Mouse (Mus musculus): Measurements from ENCODE around the gene Tmem87a. TPM values are rescaled to one million over a fixed set of nuclear protein-coding genes. Genes with fewer than 3 reads are reported as not detected.

Tmem87a gene
- polyA plus RNA-seq, 1 experiment from 2014 or later, result 8.0 TPM

DNA sequence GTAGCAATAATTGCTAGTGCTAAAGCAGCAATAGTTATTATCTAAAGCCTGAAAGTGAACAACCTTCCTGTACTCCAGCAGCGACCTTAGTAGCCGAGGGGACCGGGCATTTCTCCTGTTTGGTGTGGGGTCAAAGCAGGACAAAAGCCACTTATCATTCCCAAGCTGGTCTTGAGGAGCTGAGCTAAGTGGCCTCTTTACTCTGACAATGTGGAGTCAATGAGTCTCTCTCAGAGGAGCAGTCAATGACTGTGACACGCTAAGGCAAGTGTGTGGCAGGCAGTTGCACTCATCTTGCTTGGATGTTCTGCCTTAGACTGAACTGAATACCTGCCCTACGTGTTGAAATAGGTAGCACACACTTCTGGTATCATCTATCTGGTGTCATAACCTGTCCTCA is 52.6 kb downstream of the Tmem87a start:
- ATAC-seq, result no peak
- no peak overlapping the region for H3K4me3 ChIP-seq (ENCODE audit: low read depth, low read length)
- WGBS, result 55% methylated on average over 5 of the region's 5 CpGs

GRCm38 (mm10) chr2:120348120-120348519 is 55.8 kb downstream of the Tmem87a start:
- Histone ChIP-seq H3K4me2 (replicated peaks; ENCODE audit: low read depth) (no peak overlapping the region), H3K9ac (ENCODE audit: low read depth, low read length) (no peak overlapping the region), H3K27me3 (replicated peaks; ENCODE audit: control insufficient read depth, insufficient read depth, low read length) (no peaks in the 10 kb centered on the region), H3K27ac (ENCODE audit: low read depth, low read length) (no peak overlapping the region), H3K4me3 (ENCODE audit: low read depth, low read length) (no peak overlapping the region), H3K36me3 (ENCODE audit: control insufficient read depth, insufficient read depth) (peaks cover 62% of the 10 kb centered on the region), H3K9me3 (ENCODE audit: control insufficient read depth) (no peaks in the 10 kb centered on the region), H3K4me1 (replicated peaks; ENCODE audit: control insufficient read depth, insufficient read depth, low read length) (0 out of 2 replicates have a peak, but pooled peaks cover 7% of the 10 kb centered on the region)
- TF ChIP-seq CTCF (IDR thresholded peaks at IDR 0.05; ENCODE audit: low read depth), result no peak
- WGBS, result 75% methylated on average over 9 of the region's 9 CpGs
- ATAC-seq, result no peak

More for the DNA sequence above, 52.6 kb downstream of the Tmem87a start:
- H3K36me3 ChIP-seq (ENCODE audit: control insufficient read depth, insufficient read depth), result peaks cover 39% of the 10 kb centered on the region
- no peak overlapping the region for H3K27ac ChIP-seq (ENCODE audit: low read depth, low read length)
- H3K9ac ChIP-seq (ENCODE audit: low read depth, low read length), result no peak overlapping the region
- no peaks in the 10 kb centered on the region for H3K27me3 ChIP-seq (replicated peaks; ENCODE audit: control insufficient read depth, insufficient read depth, low read length)
- no peak for TF ChIP-seq CTCF (IDR thresholded peaks at IDR 0.05; ENCODE audit: low read depth)
- no peaks in the 10 kb centered on the region for H3K9me3 ChIP-seq (ENCODE audit: control insufficient read depth)
- 0 out of 2 replicates have a peak, but pooled peaks cover 7% of the 10 kb centered on the region for H3K4me1 ChIP-seq (replicated peaks; ENCODE audit: control insufficient read depth, insufficient read depth, low read length)
- peak overlapping the region; percentile 79; the same call in 1 of the 2 replicates for H3K4me2 ChIP-seq (replicated peaks; ENCODE audit: low read depth)

- Histone ChIP-seq H3K4me2 (replicated peaks; ENCODE audit: low read depth) (no peak overlapping the region), H3K36me3 (ENCODE audit: control insufficient read depth, insufficient read depth) (peaks cover 82% of the 10 kb centered on the region), H3K9ac (ENCODE audit: low read depth, low read length) (no peak overlapping the region), H3K4me3 (ENCODE audit: low read depth, low read length) (no peak overlapping the region), H3K4me1 (replicated peaks; ENCODE audit: control insufficient read depth, insufficient read depth, low read length) (no peaks in the 10 kb centered on the region), H3K9me3 (ENCODE audit: control insufficient read depth) (no peaks in the 10 kb centered on the region), H3K27ac (ENCODE audit: low read depth, low read length) (no peak overlapping the region), H3K27me3 (replicated peaks; ENCODE audit: control insufficient read depth, insufficient read depth, low read length) (no peaks in the 10 kb centered on the region)
- ATAC-seq, result no peak
- no peak for TF ChIP-seq CTCF (IDR thresholded peaks at IDR 0.05; ENCODE audit: low read depth)
- 100% methylated on average over 1 of the region's 1 CpGs for WGBS
Observed at GRCm38 (mm10) chr2:120341741-120342140, 62.2 kb downstream of the Tmem87a start.

DNA sequence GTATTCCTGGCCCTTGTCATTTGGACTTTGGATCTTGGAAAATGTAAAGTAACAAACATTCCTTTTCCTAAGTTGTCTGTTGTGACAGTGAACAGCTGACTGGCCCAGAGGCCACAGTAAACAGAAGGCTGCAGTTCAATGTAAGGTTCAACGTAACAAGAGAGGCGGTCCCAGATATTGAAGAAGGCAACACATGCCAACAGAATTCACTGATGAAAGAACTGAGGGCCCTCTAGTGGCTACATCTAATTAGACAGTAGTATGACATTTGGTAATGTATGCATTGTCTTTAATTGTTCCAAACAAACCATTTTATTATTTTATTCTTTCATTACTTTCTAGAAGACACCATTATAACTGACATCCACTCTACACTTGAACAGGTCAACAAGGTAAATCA is 66.0 kb downstream of the Tmem87a start:
- Histone ChIP-seq H3K9ac (ENCODE audit: low read depth, low read length) (no peak overlapping the region), H3K27me3 (replicated peaks; ENCODE audit: control insufficient read depth, insufficient read depth, low read length) (no peaks in the 10 kb centered on the region), H3K9me3 (ENCODE audit: control insufficient read depth) (no peaks in the 10 kb centered on the region), H3K4me2 (replicated peaks; ENCODE audit: low read depth) (no peak overlapping the region), H3K36me3 (ENCODE audit: control insufficient read depth, insufficient read depth) (peaks cover 73% of the 10 kb centered on the region), H3K4me3 (ENCODE audit: low read depth, low read length) (no peak overlapping the region), H3K4me1 (replicated peaks; ENCODE audit: control insufficient read depth, insufficient read depth, low read length) (no peaks in the 10 kb centered on the region), H3K27ac (ENCODE audit: low read depth, low read length) (no peak overlapping the region)
- peak; percentile 38; the same call in 1 of the 2 replicates for ATAC-seq
- 42% methylated on average over 2 of the region's 2 CpGs for WGBS
- TF ChIP-seq CTCF (IDR thresholded peaks at IDR 0.05; ENCODE audit: low read depth), result peak; percentile 63

GRCm38 (mm10) chr2:120331575-120331974 is 72.3 kb downstream of the Tmem87a start:
- H3K4me1 ChIP-seq (replicated peaks; ENCODE audit: control insufficient read depth, insufficient read depth, low read length), result no peaks in the 10 kb centered on the region
- H3K27me3 ChIP-seq (replicated peaks; ENCODE audit: control insufficient read depth, insufficient read depth, low read length), result no peaks in the 10 kb centered on the region
- no peak overlapping the region for H3K4me3 ChIP-seq (ENCODE audit: low read depth, low read length)
- H3K9ac ChIP-seq (ENCODE audit: low read depth, low read length), result no peak overlapping the region
- no peak overlapping the region for H3K4me2 ChIP-seq (replicated peaks; ENCODE audit: low read depth)
- 79% methylated on average over 4 of the region's 4 CpGs for WGBS
- no peaks in the 10 kb centered on the region for H3K9me3 ChIP-seq (ENCODE audit: control insufficient read depth)
- peaks cover 77% of the 10 kb centered on the region for H3K36me3 ChIP-seq (ENCODE audit: control insufficient read depth, insufficient read depth)
- TF ChIP-seq CTCF (IDR thresholded peaks at IDR 0.05; ENCODE audit: low read depth), result no peak
- H3K27ac ChIP-seq (ENCODE audit: low read depth, low read length), result no peak overlapping the region
- no peak for ATAC-seq

DNA sequence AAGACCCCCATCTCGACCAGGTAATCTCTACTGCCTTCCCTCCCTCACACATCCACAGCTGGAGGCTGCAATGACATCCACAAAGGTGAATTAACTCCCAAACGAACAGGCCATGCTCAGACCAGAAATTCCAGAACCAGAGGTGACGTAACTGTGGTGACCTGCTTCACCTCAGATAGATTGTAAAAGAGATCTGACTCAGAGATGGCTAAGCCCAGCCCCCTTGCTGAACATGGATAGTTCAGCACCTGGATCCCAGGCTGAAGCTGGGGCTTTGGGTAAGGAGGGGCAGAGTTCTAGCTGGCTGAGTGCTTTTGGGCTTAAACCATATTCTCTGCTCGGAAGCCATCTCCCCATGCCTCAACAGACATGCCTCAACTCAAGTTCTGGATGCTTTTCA is 88.8 kb downstream of the Tmem87a start:
- peaks cover 37% of the 10 kb centered on the region for H3K36me3 ChIP-seq (ENCODE audit: control insufficient read depth, insufficient read depth)
- no peak for TF ChIP-seq CTCF (IDR thresholded peaks at IDR 0.05; ENCODE audit: low read depth)
- H3K4me3 ChIP-seq (ENCODE audit: low read depth, low read length), result no peak overlapping the region
- WGBS, result 49% methylated on average over 4 of the region's 4 CpGs
- H3K27me3 ChIP-seq (replicated peaks; ENCODE audit: control insufficient read depth, insufficient read depth, low read length), result no peaks in the 10 kb centered on the region
- no peaks in the 10 kb centered on the region for H3K9me3 ChIP-seq (ENCODE audit: control insufficient read depth)
- H3K4me2 ChIP-seq (replicated peaks; ENCODE audit: low read depth), result no peak overlapping the region
- ATAC-seq, result peak; percentile 42; the same call in 1 of the 2 replicates
- H3K4me1 ChIP-seq (replicated peaks; ENCODE audit: control insufficient read depth, insufficient read depth, low read length), result no peaks in the 10 kb centered on the region; the same call in 1 of the 2 replicates
- H3K27ac ChIP-seq (ENCODE audit: low read depth, low read length), result no peak overlapping the region
- no peak overlapping the region for H3K9ac ChIP-seq (ENCODE audit: low read depth, low read length)

DNA sequence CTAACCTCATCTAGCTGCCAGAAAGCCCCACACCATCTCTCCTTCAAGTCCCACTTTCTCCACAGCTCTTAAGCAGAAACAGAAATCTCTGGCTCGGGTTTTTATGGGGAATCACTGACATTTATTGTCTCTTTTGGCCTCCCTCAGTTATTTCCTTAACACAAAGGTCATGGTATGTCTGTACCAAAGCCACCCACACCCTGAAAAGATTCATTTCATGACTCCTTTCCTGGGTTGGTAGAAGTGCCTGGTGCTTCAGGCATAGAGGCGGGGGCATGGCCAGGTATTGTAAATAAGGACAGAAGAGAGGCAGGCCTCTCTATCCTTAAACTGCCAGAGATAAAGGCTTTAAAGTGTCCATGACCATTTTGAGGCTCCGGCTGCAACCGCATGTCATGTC is 89.4 kb downstream of the Tmem87a start:
- Histone ChIP-seq H3K9me3 (ENCODE audit: control insufficient read depth) (no peaks in the 10 kb centered on the region), H3K9ac (ENCODE audit: low read depth, low read length) (no peak overlapping the region), H3K4me3 (ENCODE audit: low read depth, low read length) (no peak overlapping the region), H3K27ac (ENCODE audit: low read depth, low read length) (no peak overlapping the region), H3K4me2 (replicated peaks; ENCODE audit: low read depth) (no peak overlapping the region), H3K36me3 (ENCODE audit: control insufficient read depth, insufficient read depth) (peaks cover 34% of the 10 kb centered on the region), H3K4me1 (replicated peaks; ENCODE audit: control insufficient read depth, insufficient read depth, low read length) (no peaks in the 10 kb centered on the region; the same call in 1 of the 2 replicates), H3K27me3 (replicated peaks; ENCODE audit: control insufficient read depth, insufficient read depth, low read length) (no peaks in the 10 kb centered on the region)
- no peak for TF ChIP-seq CTCF (IDR thresholded peaks at IDR 0.05; ENCODE audit: low read depth)
- 66% methylated on average over 4 of the region's 4 CpGs for WGBS
- no peak; the same call in 1 of the 2 replicates for ATAC-seq
